Mouse (Mus musculus) MEL (cell line): ENCODE measurements at regions not wholly inside any gene's neighbourhood (a gene's known extent, or its start where the extent isn't known, plus 50 kb on each side); places are given as distances from the start of the nearest gene placed in this dataset.

Source experiments
- DNase-seq: peaks from one replicate; pipeline ENCODE4 v3.0.0; 2011; ENCODE audit warnings: low read depth, low spot score
- H3K27ac ChIP-seq: 2 replicates; pipeline ENCODE4 v1.5.1; 2012; ENCODE audit warnings: low read depth, mild to moderate bottlenecking, control low read depth, low read length, moderate library complexity; ENCODE audit not compliant: control insufficient read depth
- H3K27me3 ChIP-seq, 2 experiments: fragments of 150-350 bp in 1 of 2; sonication (generic) in 1 of 2; 2 replicates each; pipeline ENCODE4 v1.6.1; 2012; ENCODE audit warnings: low read length in 2 of 2, mild to moderate bottlenecking in 2 of 2, improper control_type of control experiment in 1 of 2, moderate library complexity in 1 of 2; ENCODE audit not compliant: insufficient read depth in 2 of 2, control insufficient read depth in 1 of 2
- H3K36me3 ChIP-seq, 2 experiments: 2 replicates each; pipeline ENCODE4 v1.6.1; 2012 to 2014; ENCODE audit warnings: low read length in 2 of 2, improper control_type of control experiment in 1 of 2, inconsistent platforms in 1 of 2, mild to moderate bottlenecking in 1 of 2; ENCODE audit not compliant: insufficient read depth in 2 of 2, control insufficient read depth in 1 of 2
- H3K4me1 ChIP-seq, 2 experiments: fragments of 150-350 bp in 1 of 2; sonication (generic) in 1 of 2; 2 replicates each; pipeline ENCODE4 v1.6.1; 2012; ENCODE audit warnings: low read length in 2 of 2, improper control_type of control experiment in 1 of 2, mild to moderate bottlenecking in 1 of 2; ENCODE audit not compliant: insufficient read depth in 2 of 2, control insufficient read depth in 1 of 2
- H3K4me3 ChIP-seq, 2 experiments: fragments of 150-350 bp in 1 of 2; sonication (generic) in 1 of 2; 2 replicates each; pipeline ENCODE4 v1.5.1; 2012; ENCODE audit warnings: low read depth in 2 of 2, low read length in 2 of 2, mild to moderate bottlenecking in 2 of 2, moderate library complexity in 2 of 2, control low read depth in 1 of 2, improper control_type of control experiment in 1 of 2; ENCODE audit not compliant: control insufficient read depth in 1 of 2, insufficient read depth in 1 of 2
- H3K79me2 ChIP-seq: 2 replicates; pipeline ENCODE4 v1.6.1; 2012; ENCODE audit warnings: mild to moderate bottlenecking, low read length, moderate library complexity; ENCODE audit not compliant: control insufficient read depth, poor library complexity, insufficient read depth
- H3K9ac ChIP-seq: 2 replicates; pipeline ENCODE4 v1.6.1; 2012; ENCODE audit warnings: low read depth, mild to moderate bottlenecking, control low read depth, low read length, moderate library complexity; ENCODE audit not compliant: control insufficient read depth, poor library complexity, severe bottlenecking
- H3K9me3 ChIP-seq: fragments of 150-350 bp; sonication (generic); replicated peaks from 2 replicates; pipeline ENCODE4 v1.6.1; 2012; ENCODE audit warnings: mild to moderate bottlenecking, low read length, improper control_type of control experiment, moderate library complexity; ENCODE audit not compliant: insufficient read depth
- BHLHE40 ChIP-seq: IDR thresholded peaks from 2 replicates; pipeline ENCODE4 v1.6.1; 2012; ENCODE audit warnings: low read depth, mild to moderate bottlenecking, inconsistent platforms, low read length, improper control_type of control experiment, borderline replicate concordance
- ETS1 ChIP-seq: IDR thresholded peaks from 2 replicates; pipeline ENCODE4 v1.6.1; 2012; ENCODE audit warnings: low read depth, mild to moderate bottlenecking, inconsistent platforms, low read length, improper control_type of control experiment, moderate library complexity
- GATA1 ChIP-seq: IDR thresholded peaks from 2 replicates; pipeline ENCODE4 v1.6.1; 2011; ENCODE audit warnings: low read depth, low read length, improper control_type of control experiment
- KAT2A ChIP-seq: conservative IDR thresholded peaks from 2 replicates; pipeline ENCODE4 v1.6.1; 2012; ENCODE audit warnings: low read depth, low read length, improper control_type of control experiment, inconsistent platforms
- MAZ ChIP-seq: IDR thresholded peaks from 2 replicates; pipeline ENCODE4 v1.6.1; 2012; ENCODE audit warnings: low read depth, mild to moderate bottlenecking, inconsistent platforms, low read length, improper control_type of control experiment
- MEF2A ChIP-seq: IDR thresholded peaks from 2 replicates; pipeline ENCODE4 v1.6.1; 2014; ENCODE audit warnings: low read depth, mild to moderate bottlenecking, inconsistent platforms, low read length, improper control_type of control experiment; ENCODE audit not compliant: poor library complexity, insufficient replicate concordance, severe bottlenecking; ENCODE audit errors: extremely low read depth
- MYB ChIP-seq: IDR thresholded peaks from 2 replicates; pipeline ENCODE4 v1.6.1; 2011; ENCODE audit warnings: mild to moderate bottlenecking, low read depth, low read length, improper control_type of control experiment
- MYC ChIP-seq: IDR thresholded peaks from 2 replicates; pipeline ENCODE4 v1.6.1; 2011; ENCODE audit warnings: low read depth, mild to moderate bottlenecking, low read length, improper control_type of control experiment, moderate library complexity
- NELFE ChIP-seq: IDR thresholded peaks from 2 replicates; pipeline ENCODE4 v1.6.1; 2011; ENCODE audit warnings: low read depth, low read length, improper control_type of control experiment
- POLR2AphosphoS2 ChIP-seq: IDR thresholded peaks from 2 replicates; pipeline ENCODE4 v1.6.1; 2011; ENCODE audit warnings: low read length, improper control_type of control experiment
- TBP ChIP-seq: IDR thresholded peaks from 2 replicates; pipeline ENCODE4 v1.8.0; 2011; ENCODE audit warnings: low read depth, low read length, improper control_type of control experiment
- TCF12 ChIP-seq: IDR thresholded peaks from 2 replicates; pipeline ENCODE4 v1.6.1; 2014; ENCODE audit warnings: low read depth, mild to moderate bottlenecking, inconsistent platforms, low read length, improper control_type of control experiment, moderate library complexity
- UBTF ChIP-seq: IDR thresholded peaks from 2 replicates; pipeline ENCODE4 v1.6.1; 2012; ENCODE audit warnings: low read depth, mild to moderate bottlenecking, inconsistent platforms, low read length, improper control_type of control experiment, moderate library complexity, borderline replicate concordance; ENCODE audit not compliant: insufficient read depth
- USF1 ChIP-seq: IDR thresholded peaks from 2 replicates; pipeline ENCODE4 v1.6.1; 2014; ENCODE audit warnings: low read depth, mild to moderate bottlenecking, inconsistent platforms, low read length, improper control_type of control experiment, moderate library complexity
- ZC3H11A ChIP-seq: IDR thresholded peaks from 2 replicates; pipeline ENCODE4 v1.6.1; 2012; ENCODE audit warnings: low read depth, mild to moderate bottlenecking, inconsistent platforms, low read length, improper control_type of control experiment
- ZMIZ1 ChIP-seq: IDR thresholded peaks from 2 replicates; pipeline ENCODE4 v1.6.1; 2012; ENCODE audit warnings: low read depth, mild to moderate bottlenecking, inconsistent platforms, low read length, improper control_type of control experiment, moderate library complexity
- ZNF384 ChIP-seq: IDR thresholded peaks from 2 replicates; pipeline ENCODE4 v1.6.1; 2012; ENCODE audit warnings: low read depth, mild to moderate bottlenecking, inconsistent platforms, low read length, improper control_type of control experiment

- no peaks in the 10 kb centered on the region for H3K9me3 ChIP-seq
- no peaks in the 10 kb centered on the region for H3K4me1 ChIP-seq
- no peak for DNase-seq
- H3K4me3 ChIP-seq, result no peak overlapping the region
- H3K27ac ChIP-seq, result no peak overlapping the region
- H3K36me3 ChIP-seq, result no peaks in the 10 kb centered on the region
- H3K27me3 ChIP-seq, result no peaks in the 10 kb centered on the region
- TF ChIP-seq BHLHE40 (no peak), TBP (no peak)
- H3K9ac ChIP-seq, result no peak overlapping the region
- no peaks in the 10 kb centered on the region for H3K79me2 ChIP-seq
Observed at GRCm38 (mm10) chr11:63466541-63466940, 337.8 kb downstream of the Pmp22 start.

GRCm38 (mm10) chr11:63474831-63475230 lies 346.0 kb downstream of the Pmp22 start:
- no peaks in the 10 kb centered on the region for H3K27me3 ChIP-seq
- TF ChIP-seq MYB (no peak), MEF2A (no peak), GATA1 (no peak), MAZ (no peak), ETS1 (no peak), USF1 (no peak), UBTF (no peak), ZNF384 (no peak), BHLHE40 (no peak), POLR2AphosphoS2 (no peak), KAT2A (no peak), ZC3H11A (no peak), TCF12 (no peak), NELFE (no peak), ZMIZ1 (no peak), MYC (no peak)
- TF ChIP-seq, all 39 proteins: peak for 0
- no peak for DNase-seq
- H3K36me3 ChIP-seq, result no peaks in the 10 kb centered on the region
- no peak overlapping the region for H3K9ac ChIP-seq
- no peaks in the 10 kb centered on the region for H3K4me1 ChIP-seq
- H3K79me2 ChIP-seq, result no peaks in the 10 kb centered on the region
- no peak overlapping the region for H3K4me3 ChIP-seq
- no peak overlapping the region for H3K27ac ChIP-seq
- no peaks in the 10 kb centered on the region for H3K9me3 ChIP-seq
